Mouse (Mus musculus) megakaryocyte-erythroid progenitor cell, adult 5-6 weeks (primary cell): ENCODE measurements at regions not wholly inside any gene's neighbourhood (a gene's known extent, or its start where the extent isn't known, plus 50 kb on each side); places are given as distances from the start of the nearest gene placed in this dataset.

Experiments used
- ATAC-seq: replicated peaks from 2 replicates; pipeline ENCODE4 v1.8.0; 2016; ENCODE audit warnings: mild to moderate bottlenecking, inconsistent platforms; ENCODE audit not compliant: severe bottlenecking, poor library complexity, low FRiP score, low TSS enrichment

DNA sequence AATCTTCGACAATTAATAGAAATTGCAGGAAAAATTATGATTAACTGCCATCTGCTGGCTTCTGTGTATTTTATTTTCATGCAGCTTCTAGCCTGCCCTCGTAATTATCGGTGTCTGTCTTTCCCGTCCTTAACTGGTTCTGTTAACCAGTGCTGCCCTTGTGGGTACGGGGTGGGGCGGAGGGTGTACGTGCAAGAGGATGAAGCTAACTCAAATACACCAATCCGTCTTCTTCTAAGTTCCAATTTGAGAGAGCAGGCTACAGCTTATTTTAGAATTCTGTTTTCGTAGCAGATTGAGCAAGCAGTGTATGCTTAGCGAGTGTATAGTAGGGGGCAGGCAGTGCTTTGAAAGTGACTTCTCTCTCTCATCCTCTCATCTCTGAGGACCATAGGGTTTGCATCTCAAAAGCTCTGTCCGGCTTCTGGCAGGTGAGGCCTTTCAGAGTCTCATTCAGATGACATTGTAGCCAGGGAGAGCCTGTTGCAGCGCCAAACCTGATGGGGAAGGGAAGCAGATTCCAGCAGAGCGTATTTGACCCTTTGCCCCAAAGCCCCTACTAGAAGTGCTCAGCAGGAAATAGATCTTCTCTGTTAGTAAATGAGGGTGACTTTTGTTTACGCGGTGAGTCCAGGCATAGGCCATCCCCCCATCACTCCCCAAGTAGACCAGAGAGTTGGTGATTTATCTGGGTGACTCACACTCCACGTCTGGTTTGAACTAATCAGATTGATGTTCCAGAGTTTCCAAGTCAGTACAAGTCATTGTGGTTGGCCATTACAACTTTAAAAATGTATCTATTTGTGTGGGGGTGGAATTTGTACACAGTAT is 53.3 kb upstream of the Ptgfrn start:
- no peak for ATAC-seq

- ATAC-seq = no peak
Measured at GRCm38 (mm10) chr3:101162536-101163159, 52.6 kb upstream of the Ptgfrn start.

DNA sequence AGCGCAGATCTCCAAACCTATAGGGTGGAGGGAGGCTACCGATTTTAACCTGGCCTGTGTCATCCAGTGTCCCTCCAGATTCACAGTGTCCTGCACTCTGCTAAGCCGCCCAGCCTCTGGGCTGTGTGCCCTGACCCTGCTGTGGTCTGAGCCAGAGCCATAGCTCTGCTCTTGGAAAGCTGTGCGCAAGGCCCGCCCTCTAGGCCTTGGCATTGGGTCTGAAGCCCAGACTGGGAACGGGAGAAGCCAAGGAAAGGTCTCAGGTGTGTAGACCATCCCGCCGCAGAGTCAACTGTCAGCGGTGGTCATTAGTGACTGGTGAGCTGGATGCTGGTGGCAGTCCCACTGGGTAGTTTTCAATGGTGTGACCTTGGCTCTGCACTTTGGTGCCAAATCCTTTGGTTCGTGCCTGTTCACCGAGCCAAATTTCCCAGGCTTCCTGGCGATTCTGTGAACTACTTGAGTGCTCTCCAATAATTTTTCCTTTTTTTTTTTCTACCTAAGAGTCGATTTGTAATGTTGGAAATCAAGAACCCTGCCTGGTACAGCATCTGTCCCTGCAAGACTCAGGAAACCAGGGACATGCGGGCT is 52.0 kb upstream of the Ptgfrn start:
- ATAC-seq = no peak

DNA sequence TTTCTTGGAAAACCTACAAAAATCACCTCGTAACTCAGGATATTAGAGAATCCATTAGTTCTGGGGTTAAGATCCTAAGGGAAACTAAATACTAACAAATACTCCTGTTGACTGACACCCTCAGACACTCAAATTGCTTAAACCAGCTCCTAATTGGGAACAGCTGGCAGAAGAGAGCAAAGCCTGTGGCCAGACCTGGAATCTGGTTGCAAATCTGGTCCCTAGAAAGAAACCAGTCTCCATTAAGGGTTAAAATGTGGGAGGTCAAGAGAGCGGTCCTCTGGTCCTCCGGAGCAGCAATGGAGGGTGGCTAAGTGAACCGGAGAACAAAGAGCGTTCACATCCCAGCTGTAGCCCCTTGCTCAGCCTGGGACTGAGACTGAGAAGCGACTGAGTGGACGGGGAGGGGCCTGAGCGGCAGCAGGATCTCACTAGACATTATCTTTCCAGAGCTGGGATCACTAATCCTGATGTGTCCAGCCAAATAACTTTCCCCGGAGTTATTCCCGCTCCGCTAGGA is 51.4 kb upstream of the Ptgfrn start:
- no peak for ATAC-seq
